Mouse (Mus musculus) midbrain, embryonic 14.5 days (tissue): Measurements from ENCODE around the gene Focad. TPM values are rescaled to one million over a fixed set of nuclear protein-coding genes. Genes with fewer than 3 reads are reported as not detected.

Experiments
- ATAC-seq: fragments of 200-750 bp; cut with Nextera tagmentation; 2 replicates; pipeline ENCODE4 v1.8.0; 2017; ENCODE audit warnings: moderate number of reproducible peaks, moderate library complexity; ENCODE audit not compliant: low FRiP score, low TSS enrichment
- DNase-seq: peaks from one replicate; pipeline ENCODE4 v3.0.0-alpha.2; 2015
- H3K27ac ChIP-seq: fragments of 300-500 bp; sonication (generic); replicated peaks from 2 replicates; pipeline ENCODE4 v1.5.1; 2014; ENCODE audit warnings: mild to moderate bottlenecking, low read depth, low read length, moderate library complexity
- H3K27me3 ChIP-seq: fragments of 300-500 bp; sonication (generic); 2 replicates; pipeline ENCODE4 v1.6.1; 2014; ENCODE audit warnings: low read length, control low read depth, mixed read lengths; ENCODE audit not compliant: control insufficient read depth, insufficient read depth
- H3K36me3 ChIP-seq: fragments of 300-500 bp; sonication (generic); 2 replicates; pipeline ENCODE4 v1.6.1; 2014; ENCODE audit warnings: low read length, control low read depth; ENCODE audit not compliant: control insufficient read depth, insufficient read depth
- H3K4me1 ChIP-seq: fragments of 300-500 bp; sonication (generic); 2 replicates; pipeline ENCODE4 v1.6.1; 2014; ENCODE audit warnings: mild to moderate bottlenecking, antibody characterized with exemption, low read length, control low read depth; ENCODE audit not compliant: control insufficient read depth, insufficient read depth
- H3K4me2 ChIP-seq: fragments of 300-500 bp; sonication (generic); 2 replicates; pipeline ENCODE4 v1.6.1; 2014; ENCODE audit warnings: mild to moderate bottlenecking, low read length, moderate library complexity
- H3K4me3 ChIP-seq: fragments of 300-500 bp; sonication (generic); replicated peaks from 2 replicates; pipeline ENCODE4 v1.5.1; 2014; ENCODE audit warnings: low read depth, low read length
- H3K9ac ChIP-seq: fragments of 300-500 bp; sonication (generic); replicated peaks from 2 replicates; pipeline ENCODE4 v1.6.1; 2014; ENCODE audit warnings: mild to moderate bottlenecking, low read length, moderate library complexity
- H3K9me3 ChIP-seq: fragments of 300-500 bp; sonication (generic); 2 replicates; pipeline ENCODE4 v1.6.1; 2016; ENCODE audit warnings: low read length, control low read depth, mixed read lengths; ENCODE audit not compliant: control insufficient read depth
- WGBS: fragments of 180-500 bp; shearing (Covaris S2); extraction: QIAGEN DNeasy Blood & Tissue Kit; methylation state at CpG from one replicate; pipeline ENCODE4 v1.1.7; 2014; 5-methylcytosine and 5-hydroxymethylcytosine counted together
- polyA plus RNA-seq: library from polyadenylated mRNA; unstranded; fragments of >200 nt; fragmentation: Nextera tagmentation; extraction: Ambion mirVana; gene quantifications from 2 replicates; pipeline ENCODE4 v1.2.1, GENCODE M21; 2014

Gene Focad
- polyA plus RNA-seq, 1 experiment from 2014 or later = 17.3 TPM

DNA sequence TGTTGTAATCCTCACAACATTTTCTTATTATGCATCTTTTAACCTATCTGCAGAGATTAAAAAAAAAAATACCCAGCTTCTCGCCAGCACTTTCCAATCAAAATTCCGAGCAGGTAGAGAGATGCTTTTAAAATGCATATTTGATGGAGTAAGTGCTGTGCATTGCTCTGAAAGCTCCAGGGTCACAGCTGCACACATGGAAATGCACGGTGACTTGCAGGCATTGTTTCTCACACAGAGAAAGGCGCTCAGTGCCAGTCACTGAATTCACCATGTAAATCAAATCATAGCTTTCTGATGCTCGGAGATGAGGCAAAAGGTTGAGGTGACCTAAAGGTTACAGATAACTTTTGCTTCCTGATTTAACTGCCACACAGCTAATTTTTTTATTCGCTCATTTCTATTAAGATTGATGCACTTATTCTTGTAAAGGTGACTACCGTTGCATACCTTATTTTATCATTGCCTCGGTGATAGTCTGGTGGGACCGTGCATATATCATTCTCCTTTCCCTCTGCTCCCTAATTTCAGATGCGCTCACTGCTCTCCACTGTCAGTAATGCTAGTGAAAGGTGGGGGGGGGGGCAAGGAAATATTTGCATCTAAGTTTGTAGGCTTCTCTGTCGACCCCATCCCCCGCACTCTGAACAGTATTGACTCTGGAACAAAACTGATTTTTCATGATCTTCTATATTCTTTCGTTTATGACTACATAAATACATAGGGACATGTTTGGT lies 69.2 kb downstream of the Focad start:
- H3K27me3 ChIP-seq = no peaks in the 10 kb centered on the region
- DNase-seq = peak; percentile 69
- H3K4me2 ChIP-seq = peak overlapping the region; percentile 20
- peak; percentile 55; the same call in 1 of the 2 replicates for ATAC-seq
- H3K27ac ChIP-seq = peak overlapping the region; percentile 63
- H3K9ac ChIP-seq = peak overlapping the region; percentile 20; the same call in 1 of the 2 replicates
- H3K4me1 ChIP-seq = peaks cover 24% of the 10 kb centered on the region
- H3K36me3 ChIP-seq = no peaks in the 10 kb centered on the region
- no peaks in the 10 kb centered on the region for H3K9me3 ChIP-seq
- H3K4me3 ChIP-seq = no peak overlapping the region
- 27% methylated on average over 13 of the region's 13 CpGs for WGBS

DNA sequence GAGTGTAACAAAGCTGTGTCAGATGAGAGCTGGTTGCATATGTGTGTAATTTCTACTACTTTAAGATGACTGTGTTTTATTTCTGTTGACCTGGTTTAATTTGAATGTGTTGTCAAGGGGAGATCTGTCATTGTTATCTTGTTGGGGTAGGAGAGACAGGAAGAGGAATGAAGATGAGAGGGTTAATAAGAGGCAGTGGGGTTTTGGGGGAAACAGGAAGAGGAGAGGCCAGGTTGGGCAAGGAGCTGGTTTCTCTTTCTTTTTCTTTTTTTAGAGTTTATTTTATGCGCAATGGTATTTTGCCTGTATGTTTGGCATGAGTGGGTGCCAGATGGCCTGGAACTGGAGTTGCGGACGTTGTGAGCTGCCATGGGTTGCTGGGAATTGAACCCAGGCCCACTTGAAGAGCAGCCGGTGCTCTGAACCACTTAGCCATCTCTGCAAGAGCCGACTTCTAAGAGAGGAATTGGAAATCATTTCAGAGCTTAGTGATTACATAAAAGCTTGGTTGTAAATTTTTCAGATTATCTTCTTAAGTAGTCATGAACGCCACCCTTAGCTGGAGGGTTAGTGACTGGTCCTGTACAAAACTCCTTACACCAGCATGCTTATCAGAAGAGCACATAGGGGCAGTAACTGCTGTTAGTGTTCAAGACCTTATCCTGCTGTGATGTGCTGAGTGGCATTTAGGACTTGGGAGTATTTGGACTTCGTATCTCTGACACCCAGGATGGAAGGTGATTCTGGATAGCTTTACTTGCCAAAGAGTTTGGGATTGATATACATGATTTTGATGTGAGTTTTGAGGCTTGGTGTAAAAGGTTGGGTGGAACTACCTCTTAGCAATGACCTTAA lies 72.8 kb downstream of the Focad start:
- Histone ChIP-seq H3K27ac (no peak overlapping the region), H3K9ac (no peak overlapping the region), H3K27me3 (no peaks in the 10 kb centered on the region), H3K4me2 (no peak overlapping the region), H3K9me3 (no peaks in the 10 kb centered on the region), H3K4me3 (no peak overlapping the region), H3K4me1 (peaks cover 24% of the 10 kb centered on the region), H3K36me3 (no peaks in the 10 kb centered on the region)
- ATAC-seq (no peak), DNase-seq (no peak)
- WGBS = 91% methylated on average over 7 of the region's 7 CpGs

DNA sequence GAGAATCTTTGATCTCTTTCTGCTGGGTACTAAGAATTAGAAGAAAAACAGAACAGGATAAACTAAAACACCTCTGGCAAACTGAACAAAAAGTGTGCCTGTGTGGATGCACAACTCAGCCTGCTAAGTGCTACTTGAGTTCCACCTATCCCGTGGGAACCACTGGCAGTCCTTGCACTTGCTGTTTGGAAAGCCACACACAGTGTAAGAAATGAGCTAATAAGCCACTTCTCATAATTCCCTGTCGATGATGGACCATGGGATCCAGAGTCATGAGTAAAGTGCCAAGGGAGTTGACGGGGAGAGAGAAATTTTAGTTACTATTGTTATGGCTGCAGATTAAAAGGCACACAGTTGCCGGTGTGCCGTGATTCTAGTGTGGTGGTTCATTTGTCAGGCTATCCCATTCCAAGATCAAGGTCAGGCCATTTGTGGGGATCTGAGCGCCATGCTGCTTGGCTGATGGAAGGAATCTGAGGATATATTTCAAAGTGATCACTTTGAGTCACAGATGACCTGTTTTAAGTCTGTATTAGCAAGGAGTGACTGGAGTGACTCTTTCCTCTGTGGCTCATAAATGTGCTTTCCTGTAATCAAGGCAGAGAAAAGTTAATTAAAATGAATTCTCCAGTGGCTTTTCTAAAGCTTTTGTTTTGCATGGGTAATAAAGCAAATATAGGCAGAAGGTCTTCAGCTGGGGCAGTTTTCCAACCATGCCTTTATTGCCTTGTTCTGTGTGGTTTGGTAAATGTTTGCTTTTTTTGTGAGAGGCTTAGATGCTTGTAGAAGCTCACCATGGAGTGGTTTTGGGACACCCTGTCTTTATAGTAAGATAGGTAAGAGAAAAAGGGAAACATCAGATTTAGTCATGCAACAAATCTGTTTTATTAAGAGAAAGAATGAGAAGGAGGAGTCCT lies 80.9 kb downstream of the Focad start:
- Histone ChIP-seq H3K27me3 (no peaks in the 10 kb centered on the region), H3K9me3 (no peaks in the 10 kb centered on the region), H3K9ac (no peak overlapping the region), H3K4me2 (no peak overlapping the region), H3K27ac (no peak overlapping the region), H3K4me3 (no peak overlapping the region), H3K36me3 (no peaks in the 10 kb centered on the region), H3K4me1 (no peaks in the 10 kb centered on the region)
- WGBS = 87% methylated on average over 6 of the region's 6 CpGs
- DNase-seq (no peak), ATAC-seq (no peak)

DNA sequence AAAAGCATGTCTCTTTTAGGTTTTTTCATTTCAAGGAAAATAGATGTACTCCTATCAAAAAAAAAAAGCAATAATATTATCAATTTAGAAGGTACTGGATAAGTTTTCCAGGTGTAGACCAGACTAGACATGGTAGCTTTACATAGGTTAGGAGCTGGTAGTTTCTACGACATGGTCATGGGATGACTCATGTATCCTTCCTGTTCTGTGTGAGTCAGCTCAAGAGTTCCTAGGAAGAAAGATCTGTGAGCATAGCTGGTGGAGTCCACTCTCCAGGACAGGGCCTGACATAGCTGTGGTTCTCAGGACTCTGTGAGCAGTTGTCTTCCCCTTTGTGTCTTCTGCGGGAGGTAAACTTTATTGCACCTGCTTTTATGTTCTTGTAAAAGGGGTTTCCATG lies 84.9 kb downstream of the Focad start:
- Histone ChIP-seq H3K4me1 (no peaks in the 10 kb centered on the region), H3K4me3 (no peak overlapping the region), H3K27ac (no peak overlapping the region), H3K27me3 (no peaks in the 10 kb centered on the region), H3K9me3 (no peaks in the 10 kb centered on the region), H3K4me2 (no peak overlapping the region), H3K36me3 (no peaks in the 10 kb centered on the region), H3K9ac (no peak overlapping the region)
- ATAC-seq (no peak), DNase-seq (no peak)
- WGBS = 93% methylated on average over 2 of the region's 2 CpGs

DNA sequence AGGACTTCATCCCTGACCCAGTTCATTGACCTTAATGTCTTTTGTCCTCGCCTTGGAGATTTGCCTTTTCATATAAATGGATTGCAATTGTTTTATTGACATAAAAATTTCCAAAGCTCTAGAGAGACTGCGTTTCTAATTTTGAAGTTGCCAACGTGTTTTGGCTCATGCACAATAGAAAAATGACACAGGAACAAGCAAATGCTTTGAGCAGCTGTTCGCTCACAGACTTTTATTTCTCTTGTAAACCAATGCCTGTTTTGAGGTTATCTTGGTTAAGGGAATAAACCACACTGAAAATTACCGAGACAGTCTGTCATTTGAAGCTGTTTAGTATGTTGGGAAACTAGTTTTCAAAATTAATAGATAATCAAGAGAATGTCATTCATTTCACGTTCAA lies 89.9 kb downstream of the Focad start:
- WGBS = 78% methylated on average over 6 of the region's 6 CpGs
- no peaks in the 10 kb centered on the region for H3K9me3 ChIP-seq

DNA sequence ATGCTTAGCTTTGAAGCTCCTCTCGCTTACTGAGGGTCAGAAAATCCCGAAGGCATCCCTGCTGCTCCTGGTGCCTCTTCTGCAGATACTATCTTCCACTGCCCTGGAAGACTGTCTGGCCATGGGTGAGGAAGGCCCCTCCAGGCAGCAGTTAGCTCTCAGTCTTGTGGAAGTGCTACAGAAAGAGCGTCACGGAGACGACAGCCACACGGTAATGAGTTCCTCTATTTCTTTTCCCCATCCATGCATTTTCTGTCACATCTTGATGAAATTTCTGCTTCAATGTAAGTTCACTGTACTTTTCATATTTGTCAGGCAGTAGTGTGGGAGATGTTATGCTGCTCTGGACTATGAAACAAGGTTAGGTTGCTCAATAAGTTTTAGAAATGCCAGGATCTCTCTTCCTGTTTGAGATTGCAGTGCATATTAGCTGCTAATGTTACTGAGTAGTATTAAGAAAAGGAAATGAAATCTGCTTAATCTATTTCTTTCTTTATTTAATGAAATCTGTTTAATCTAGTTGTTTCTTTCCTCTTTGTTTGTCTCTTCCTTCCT lies 91.5 kb downstream of the Focad start:
- ATAC-seq = no peak
- DNase-seq = no peak
- H3K27ac ChIP-seq = no peak overlapping the region
- no peaks in the 10 kb centered on the region for H3K36me3 ChIP-seq
- H3K4me2 ChIP-seq = no peak overlapping the region
- no peaks in the 10 kb centered on the region for H3K4me1 ChIP-seq
- H3K27me3 ChIP-seq = no peaks in the 10 kb centered on the region
- no peaks in the 10 kb centered on the region for H3K9me3 ChIP-seq
- H3K4me3 ChIP-seq = no peak overlapping the region
- WGBS = 80% methylated on average over 6 of the region's 6 CpGs
- H3K9ac ChIP-seq = no peak overlapping the region

More for the DNA sequence above, 89.9 kb downstream of the Focad start:
- no peaks in the 10 kb centered on the region for H3K4me1 ChIP-seq
- H3K4me2 ChIP-seq = no peak overlapping the region
- no peak overlapping the region for H3K9ac ChIP-seq
- H3K36me3 ChIP-seq = no peaks in the 10 kb centered on the region
- H3K4me3 ChIP-seq = no peak overlapping the region
- H3K27me3 ChIP-seq = no peaks in the 10 kb centered on the region
- no peak for DNase-seq
- no peak overlapping the region for H3K27ac ChIP-seq
- ATAC-seq = no peak

DNA sequence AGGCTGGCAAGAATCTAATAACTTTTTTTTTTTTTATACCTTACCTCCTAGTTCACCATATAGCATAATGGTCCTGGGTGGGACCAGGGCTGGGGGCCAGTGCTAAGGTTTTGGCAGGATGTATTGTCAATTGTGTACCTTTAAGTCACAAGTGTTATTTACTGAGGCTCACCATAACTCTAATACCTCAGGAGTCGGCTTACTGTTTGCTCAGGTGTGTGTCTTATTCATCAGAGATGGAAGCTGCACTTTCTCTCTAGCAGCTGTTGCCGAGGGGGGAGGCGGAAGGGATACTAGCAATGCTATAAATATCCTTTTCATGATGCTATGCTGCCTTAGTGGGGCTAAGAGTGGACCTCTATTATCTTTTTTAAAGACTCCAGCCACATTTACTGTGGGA lies 93.2 kb downstream of the Focad start:
- Histone ChIP-seq H3K9ac (no peak overlapping the region), H3K4me3 (no peak overlapping the region), H3K36me3 (no peaks in the 10 kb centered on the region), H3K27me3 (no peaks in the 10 kb centered on the region), H3K9me3 (no peaks in the 10 kb centered on the region), H3K27ac (no peak overlapping the region), H3K4me2 (no peak overlapping the region), H3K4me1 (no peaks in the 10 kb centered on the region)
- ATAC-seq (no peak), DNase-seq (no peak)
- 93% methylated on average over 3 of the region's 3 CpGs for WGBS

DNA sequence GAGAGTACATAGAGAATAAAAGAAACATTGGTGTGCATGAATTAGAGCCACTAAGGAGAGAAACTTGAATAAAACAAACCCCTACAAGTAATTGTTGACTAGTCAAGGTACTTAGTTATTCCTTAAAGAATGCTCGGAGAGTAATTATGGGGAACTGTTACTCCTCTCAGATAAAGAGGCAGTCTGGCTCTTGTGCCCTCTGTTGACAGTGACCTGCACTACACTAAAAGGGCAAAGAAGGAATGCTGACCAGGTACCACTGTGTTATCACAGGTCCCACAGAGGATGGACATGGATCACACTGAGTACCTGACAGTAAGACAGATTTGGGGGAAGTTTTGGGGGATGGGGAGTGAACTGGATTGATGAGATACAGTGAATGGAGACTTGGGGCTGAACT lies 95.1 kb downstream of the Focad start:
- Histone ChIP-seq H3K9me3 (no peaks in the 10 kb centered on the region), H3K27me3 (no peaks in the 10 kb centered on the region), H3K4me1 (no peaks in the 10 kb centered on the region), H3K36me3 (no peaks in the 10 kb centered on the region), H3K4me2 (no peak overlapping the region), H3K27ac (no peak overlapping the region), H3K4me3 (no peak overlapping the region), H3K9ac (no peak overlapping the region)
- 92% methylated on average over 1 of the region's 1 CpGs for whole genome bisulfite sequencing
- DNase-seq (no peak), ATAC-seq (no peak)
